ENCODE assay signal across 8 mouse cellular contexts in the genomic region with DNA sequence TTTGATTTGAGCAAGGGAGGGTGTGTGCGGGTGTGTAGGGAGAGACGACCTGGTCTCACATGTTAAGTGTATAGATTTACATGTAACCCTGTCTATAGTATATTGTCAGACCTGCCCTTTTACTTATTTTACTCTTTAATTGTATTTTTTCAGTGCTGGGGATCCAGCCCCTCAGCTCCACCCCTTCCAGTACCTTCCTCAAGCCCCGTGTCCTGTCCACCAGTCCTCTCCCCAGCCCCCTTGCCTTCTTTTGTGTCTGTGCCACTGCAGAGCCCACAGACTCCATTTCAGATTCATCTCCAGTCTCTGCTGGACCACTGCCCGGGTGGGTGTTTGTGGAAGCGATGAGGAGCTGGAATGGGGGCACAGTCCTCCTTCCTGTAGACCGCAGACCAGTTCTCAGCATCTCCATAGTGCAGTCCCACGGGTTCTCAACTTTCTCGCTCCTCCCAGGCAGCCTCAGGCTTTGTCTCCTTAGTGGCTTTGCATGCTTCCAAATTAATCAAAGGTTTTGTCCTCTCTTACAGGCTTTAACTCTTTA. TPM values are rescaled to one million over a fixed set of nuclear protein-coding genes. Genes with fewer than 3 reads are reported as not detected.
DNase-seq lines count a peak whose midpoint lies in the region; ATAC-seq and TF ChIP-seq lines count a peak whose summit lies in the region.

No protein-coding gene starts in this region.

- H3K27me3 ChIP-seq in embryonic facial prominence, embryonic 13.5 days, result no peaks in the 10 kb centered on the region
- no peaks in the 10 kb centered on the region for H3K27me3 ChIP-seq in heart, postnatal 0 days (ENCODE audit: control insufficient read depth, insufficient read depth, low read length)
- H3K27me3 ChIP-seq in midbrain, embryonic 15.5 days (replicated peaks), result no peaks in the 10 kb centered on the region

- H3K36me3 ChIP-seq in embryonic facial prominence, embryonic 13.5 days, result no peaks in the 10 kb centered on the region
- no peaks in the 10 kb centered on the region for H3K36me3 ChIP-seq in heart, postnatal 0 days (replicated peaks; ENCODE audit: control insufficient read depth, insufficient read depth, low read length)
- no peaks in the 10 kb centered on the region for H3K36me3 ChIP-seq in midbrain, embryonic 15.5 days (replicated peaks)

- H3K9ac ChIP-seq in embryonic facial prominence, embryonic 13.5 days, result no peak overlapping the region
- no peak overlapping the region for H3K9ac ChIP-seq in heart, postnatal 0 days (replicated peaks; ENCODE audit: low read depth, low read length)
- H3K9ac ChIP-seq in midbrain, embryonic 15.5 days, result no peak overlapping the region

- no peak overlapping the region for H3K4me3 ChIP-seq in embryonic facial prominence, embryonic 13.5 days
- H3K4me3 ChIP-seq in heart, postnatal 0 days (ENCODE audit: low read depth, low read length), result no peak overlapping the region
- no peak overlapping the region for H3K4me3 ChIP-seq in midbrain, embryonic 15.5 days

- ATAC-seq in embryonic facial prominence, embryonic 13.5 days (ENCODE audit: insufficient number of reproducible peaks, insufficient read depth, low FRiP score, low TSS enrichment, low read depth), result no peak
- no peak for ATAC-seq in heart, postnatal 0 days (ENCODE audit: insufficient read depth, low read depth)
- ATAC-seq in midbrain, embryonic 15.5 days (replicated peaks), result no peak

- peaks cover 63% of the 10 kb centered on the region for H3K4me1 ChIP-seq in embryonic facial prominence, embryonic 13.5 days
- H3K4me1 ChIP-seq in heart, postnatal 0 days (ENCODE audit: control insufficient read depth, insufficient read depth), result peaks cover 86% of the 10 kb centered on the region
- H3K4me1 ChIP-seq in midbrain, embryonic 15.5 days, result peaks cover 49% of the 10 kb centered on the region

- peak; percentile 49 to 63 for DNase-seq in layer of hippocampus, postnatal 10 days (ENCODE audit: low spot score in 2 of 2)
- DNase-seq in layer of hippocampus, adult 9-10 months (ENCODE audit: low spot score), result no peak
- no peak for DNase-seq in heart, postnatal 0 days (ENCODE audit: low spot score)
- DNase-seq in spleen, postnatal 14 days (ENCODE audit: low spot score in 2 of 2), result no peak
- DNase-seq in adipocyte (ENCODE audit: low spot score), result no peak
- DNase-seq in adrenal gland, adult 8-10 months, result no peak

- 38% methylated on average over 8 of the region's 8 CpGs for WGBS in embryonic facial prominence, embryonic 13.5 days
- 52% methylated on average over 8 of the region's 8 CpGs for WGBS in heart, postnatal 0 days
- 20% methylated on average over 8 of the region's 8 CpGs for WGBS in midbrain, embryonic 15.5 days

- peak overlapping the region; percentile 39; the same call in 1 of the 2 replicates for H3K27ac ChIP-seq in embryonic facial prominence, embryonic 13.5 days
- H3K27ac ChIP-seq in heart, postnatal 0 days (ENCODE audit: low read depth), result peak overlapping the region; percentile 99
- peak overlapping the region; percentile 80 for H3K27ac ChIP-seq in midbrain, embryonic 15.5 days

- H3K9me3 ChIP-seq in embryonic facial prominence, embryonic 13.5 days, result no peaks in the 10 kb centered on the region
- H3K9me3 ChIP-seq in heart, postnatal 0 days (replicated peaks; ENCODE audit: control insufficient read depth, low read length), result no peaks in the 10 kb centered on the region
- no peaks in the 10 kb centered on the region for H3K9me3 ChIP-seq in midbrain, embryonic 15.5 days

- TF ChIP-seq EP300 in heart, postnatal 0 days (IDR thresholded peaks at IDR 0.05; ENCODE audit: low read depth), result no peak

- TF ChIP-seq CTCF in heart, postnatal 0 days (IDR thresholded peaks at IDR 0.05; ENCODE audit: low read depth), result no peak

- no peak overlapping the region for H3K4me2 ChIP-seq in embryonic facial prominence, embryonic 13.5 days
- no peak overlapping the region for H3K4me2 ChIP-seq in heart, postnatal 0 days (ENCODE audit: low read depth, low read length)
- H3K4me2 ChIP-seq in midbrain, embryonic 15.5 days, result 0 out of 2 replicates have a peak overlapping the region, but pooled peaks have one; percentile 2

RNA-seq across cellular contexts. Expression of a gene that starts 37.1 kb away (rescaled TPM):
- 100 to 1,000 TPM; 207 to 210 TPM for total RNA-seq in layer of hippocampus, postnatal 10 days (2021)
- 17.7 and 17.8 TPM in 2 replicates for polyA plus RNA-seq in embryonic facial prominence, embryonic 13.5 days (2015; fragmentation: Nextera tagmentation; extraction: Ambion mirVana)
- total RNA-seq in heart, postnatal 0 days (2014; rRNA removed; ENCODE audit: low replicate concordance), result 113 and 120 TPM in 2 replicates
- 53.5 and 59.3 TPM in 2 replicates for polyA plus RNA-seq in heart, postnatal 0 days (2015; fragmentation: Nextera tagmentation; extraction: Ambion mirVana)
- 60.7 and 61.2 TPM in 2 replicates for polyA plus RNA-seq in midbrain, embryonic 15.5 days (2015; fragmentation: Nextera tagmentation; extraction: Ambion mirVana)
- 10 to 100 TPM; 59.3 to 80.6 (median 74.3) TPM for total RNA-seq in adrenal gland, adult 8-10 months (2022)

RNA-seq across cellular contexts. Expression of a gene that starts 57.4 kb away (rescaled TPM):
- 1 to 10 TPM; 7.7 to 9.6 TPM for total RNA-seq in layer of hippocampus, postnatal 10 days (2021)
- polyA plus RNA-seq in embryonic facial prominence, embryonic 13.5 days (2015; fragmentation: Nextera tagmentation; extraction: Ambion mirVana), result 213 and 290 TPM in 2 replicates
- total RNA-seq in heart, postnatal 0 days (2014; rRNA removed; ENCODE audit: low replicate concordance), result 1.3 and 1.5 TPM in 2 replicates
- polyA plus RNA-seq in heart, postnatal 0 days (2015; fragmentation: Nextera tagmentation; extraction: Ambion mirVana), result 64.3 and 66.7 TPM in 2 replicates
- polyA plus RNA-seq in midbrain, embryonic 15.5 days (2015; fragmentation: Nextera tagmentation; extraction: Ambion mirVana), result 84.7 and 92.9 TPM in 2 replicates
- total RNA-seq in adrenal gland, adult 8-10 months (2022), result 1 to 10 TPM; 1.7 to 4.8 (median 2.6) TPM

Comparison
In these comparisons a context has a peak if more than half of its experiments do, and no peak if none do; other contexts are left out.
1. DNase-seq: peak in layer of hippocampus, postnatal 10 days (2 of 2); none in layer of hippocampus, adult 9-10 months (single experiment), heart, postnatal 0 days (single experiment), spleen, postnatal 14 days (0 of 2), adipocyte (single experiment) and adrenal gland, adult 8-10 months (single experiment).
2. H3K27ac ChIP-seq: peak in every context shown above with its lines; median percentile 99 in heart, postnatal 0 days; 80 in midbrain, embryonic 15.5 days; 39 in embryonic facial prominence, embryonic 13.5 days.